Mouse (Mus musculus): Measurements from ENCODE around the gene Pomgnt1.
A peak's percentile ranks its signal among the peaks of the same experiment; 100 is the strongest.

The Pomgnt1 gene

GRCm38 (mm10) chr4:116137421-116137996 is 13.9 kb downstream of the Pomgnt1 start:
- DNase-seq (ENCODE audit: low spot score in 2 of 2) = no peak

- DNase-seq (ENCODE audit: low spot score in 2 of 2) = no peak
Observed at GRCm38 (mm10) chr4:116140801-116141574, 17.3 kb downstream of the Pomgnt1 start.

- no peak for DNase-seq (ENCODE audit: low spot score in 2 of 2)
Observed at GRCm38 (mm10) chr4:116141736-116142135, 18.1 kb downstream of the Pomgnt1 start.

GRCm38 (mm10) chr4:116142269-116142668 is 18.6 kb downstream of the Pomgnt1 start:
- DNase-seq (ENCODE audit: low spot score in 2 of 2) = no peak

GRCm38 (mm10) chr4:116143317-116143811 is 19.7 kb downstream of the Pomgnt1 start:
- DNase-seq (ENCODE audit: low spot score in 2 of 2) = no peak

- DNase-seq (ENCODE audit: low spot score in 2 of 2) = peak in 1 of 2 experiments; percentile 67
Observed at GRCm38 (mm10) chr4:116143891-116144717, 20.5 kb downstream of the Pomgnt1 start.

GRCm38 (mm10) chr4:116149812-116150155 is 26.1 kb downstream of the Pomgnt1 start:
- DNase-seq (ENCODE audit: low spot score in 2 of 2) = no peak

- peak in 1 of 2 experiments; percentile 41 for DNase-seq (ENCODE audit: low spot score in 2 of 2)
Observed at GRCm38 (mm10) chr4:116150156-116150861, 26.7 kb downstream of the Pomgnt1 start.

GRCm38 (mm10) chr4:116150862-116151221 is 27.2 kb downstream of the Pomgnt1 start:
- no peak for DNase-seq (ENCODE audit: low spot score in 2 of 2)

- no peak for DNase-seq (ENCODE audit: low spot score in 2 of 2)
Observed at GRCm38 (mm10) chr4:116151238-116151637, 27.6 kb downstream of the Pomgnt1 start, which contains the start of gene Lurap1. Gene Lurap1, minus strand, starts transcription at chr4:116151338.

- DNase-seq (ENCODE audit: low spot score in 2 of 2) = no peak
Observed at GRCm38 (mm10) chr4:116152702-116153101, 29.1 kb downstream of the Pomgnt1 start.

GRCm38 (mm10) chr4:116157882-116158281 is 34.2 kb downstream of the Pomgnt1 start:
- no peak for DNase-seq (ENCODE audit: low spot score in 2 of 2)

GRCm38 (mm10) chr4:116159912-116160311 is 36.3 kb downstream of the Pomgnt1 start:
- DNase-seq (ENCODE audit: low spot score in 2 of 2) = no peak

GRCm38 (mm10) chr4:116160769-116161168 is 37.1 kb downstream of the Pomgnt1 start:
- DNase-seq (ENCODE audit: low spot score in 2 of 2) = peak; percentile 60 to 75

GRCm38 (mm10) chr4:116162142-116162541 is 38.5 kb downstream of the Pomgnt1 start:
- no peak for DNase-seq (ENCODE audit: low spot score in 2 of 2)

GRCm38 (mm10) chr4:116164759-116165554 is 41.3 kb downstream of the Pomgnt1 start:
- no peak for DNase-seq (ENCODE audit: low spot score in 2 of 2)

GRCm38 (mm10) chr4:116165708-116166407 is 42.2 kb downstream of the Pomgnt1 start:
- no peak for DNase-seq (ENCODE audit: low spot score in 2 of 2)

GRCm38 (mm10) chr4:116167404-116167803 is 43.8 kb downstream of the Pomgnt1 start, which contains the start of gene Tspan1:
Gene Tspan1, minus strand, starts transcription at chr4:116167601.
- no peak for DNase-seq (ENCODE audit: low spot score in 2 of 2)

GRCm38 (mm10) chr4:116168617-116169352 is 45.1 kb downstream of the Pomgnt1 start:
- peak in 1 of 2 experiments; percentile 71 for DNase-seq (ENCODE audit: low spot score in 2 of 2)

- no peak for DNase-seq (ENCODE audit: low spot score in 2 of 2)
Observed at GRCm38 (mm10) chr4:116169353-116169672, 45.7 kb downstream of the Pomgnt1 start.

Measured in frontal cortex, postnatal 10 days (tissue).